Mouse (Mus musculus): ENCODE results near the gene Gm3404. TPM values are rescaled to one million over a fixed set of nuclear protein-coding genes. Genes with fewer than 3 reads are reported as not detected.

The Gm3404 gene
- polyA plus RNA-seq, 1 experiment from 2014 or later = not detected

Other genes with a start within 250 kb of the Gm3404 start
- not detected in 3 replicates for gene Wasf3, start 140.8 kb upstream of the Gm3404 start, polyA plus RNA-seq (2018)
- not detected in 3 replicates for gene Gm6408, start 43.8 kb upstream of the Gm3404 start, polyA plus RNA-seq (2018)
- gene Gm6370, start 34.4 kb upstream of the Gm3404 start, polyA plus RNA-seq (2018) = not detected in 3 replicates
- not detected in 3 replicates for gene 4930449I24Rik, start 23.4 kb upstream of the Gm3404 start, polyA plus RNA-seq (2018)
- gene Gm3402, start 11.7 kb upstream of the Gm3404 start, polyA plus RNA-seq (2018) = not detected in 3 replicates
- not detected in 3 replicates for gene Gm3409, start 11.8 kb downstream of the Gm3404 start, polyA plus RNA-seq (2018)
- gene Gm3415, start 30.3 kb downstream of the Gm3404 start, polyA plus RNA-seq (2018) = not detected in 3 replicates
- gene Gpr12, start 59.4 kb downstream of the Gm3404 start, polyA plus RNA-seq (2018) = not detected in 3 replicates

All from macrophage (primary cell).